Mouse (Mus musculus) forebrain, embryonic 15.5 days (tissue): ENCODE data around the gene Hoxa1. TPM values are rescaled to one million over a fixed set of nuclear protein-coding genes. Genes with fewer than 3 reads are reported as not detected.

Source experiments
- polyA plus RNA-seq: library from polyadenylated mRNA; unstranded; fragments of >200 nt; fragmentation: Nextera tagmentation; extraction: Ambion mirVana; gene quantifications from 2 replicates; pipeline ENCODE4 v1.2.1, GENCODE M21; 2015

Hoxa1 gene
- polyA plus RNA-seq, 1 experiment from 2014 or later: not detected

Other genes starting within 250 kb of the Hoxa1 start
- gene Skap2, start 145.8 kb downstream of the Hoxa1 start, polyA plus RNA-seq: 5.0 and 7.4 TPM in 2 replicates
- gene Hoxa2, start 6.5 kb upstream of the Hoxa1 start, polyA plus RNA-seq: not detected in 2 replicates
- not detected in 2 replicates for gene 5730596B20Rik, start 19.2 kb upstream of the Hoxa1 start, polyA plus RNA-seq
- not detected in 2 replicates for gene Hoxa4, start 33.4 kb upstream of the Hoxa1 start, polyA plus RNA-seq
- gene Hoxa5, start 46.3 kb upstream of the Hoxa1 start, polyA plus RNA-seq: not detected in 2 replicates
- not detected in 2 replicates for gene Hoxa6, start 50.4 kb upstream of the Hoxa1 start, polyA plus RNA-seq
- not detected in 2 replicates for gene Hoxa3, start 55.0 kb upstream of the Hoxa1 start, polyA plus RNA-seq
- gene Gm28308, start 55.0 kb upstream of the Hoxa1 start, polyA plus RNA-seq: not detected in 2 replicates
- not detected in 2 replicates for gene Hoxa7, start 63.5 kb upstream of the Hoxa1 start, polyA plus RNA-seq
- gene Hoxa9, start 72.8 kb upstream of the Hoxa1 start, polyA plus RNA-seq: not detected in 2 replicates
- not detected in 2 replicates for gene Hoxa10, start 82.5 kb upstream of the Hoxa1 start, polyA plus RNA-seq
- gene Hoxa11, start 87.5 kb upstream of the Hoxa1 start, polyA plus RNA-seq: not detected in 2 replicates
- not detected in 2 replicates for gene Hoxa13, start 102.6 kb upstream of the Hoxa1 start, polyA plus RNA-seq
- not detected in 2 replicates for gene Evx1, start 155.2 kb upstream of the Hoxa1 start, polyA plus RNA-seq